Mouse (Mus musculus): Measurements from ENCODE around the gene Magix. TPM values are rescaled to one million over a fixed set of nuclear protein-coding genes. Genes with fewer than 3 reads are reported as not detected.
"Not testable (repeated sequence)": the region's sequence is repeated elsewhere in the genome, so short reads cannot be mapped to it uniquely, and the experiment has no call there.

Gene Magix
- polyA plus RNA-seq (2015; fragmentation: Nextera tagmentation; extraction: Ambion mirVana), result 0.58 and 0.68 TPM in 2 replicates

DNA sequence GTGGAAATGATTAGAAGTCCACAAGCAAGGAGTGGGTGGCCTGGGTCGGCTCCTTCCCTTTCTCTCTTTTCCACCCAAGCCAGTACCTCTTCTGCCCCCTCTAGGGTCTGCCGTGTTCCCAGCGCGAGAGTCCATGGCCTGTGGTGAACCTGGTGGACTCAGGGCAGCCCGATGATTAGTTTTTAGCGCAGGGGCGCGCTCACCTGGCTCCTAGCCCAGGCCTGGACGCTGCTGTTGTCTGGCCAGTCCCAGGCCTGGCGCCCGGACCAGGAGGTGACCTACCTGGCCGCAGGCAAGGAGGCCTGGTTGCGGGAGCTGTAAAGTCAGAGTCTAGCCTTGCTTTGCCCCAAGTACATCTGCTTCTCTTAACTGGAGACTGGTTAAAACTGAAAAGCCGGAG lies at the start of gene Magix:
TSS of gene Magix (minus strand) at position 388 of the 400 bp plus-strand sequence.
- Histone ChIP-seq H3K9me3 (replicated peaks) (no peaks in the 10 kb centered on the region), H3K36me3 (no peaks in the 10 kb centered on the region), H3K27me3 (no peaks in the 10 kb centered on the region), H3K27ac (no peak within 1 kb of the TSS), H3K4me2 (peak within 1 kb of the TSS; percentile 59), H3K4me3 (replicated peaks) (peak within 1 kb of the TSS; percentile 36), H3K9ac (no peak within 1 kb of the TSS), H3K4me1 (no peaks in the 10 kb centered on the region)
- 74% methylated on average over 14 of the region's 14 CpGs for WGBS
- no peak for ATAC-seq (replicated peaks; ENCODE audit: low FRiP score)

DNA sequence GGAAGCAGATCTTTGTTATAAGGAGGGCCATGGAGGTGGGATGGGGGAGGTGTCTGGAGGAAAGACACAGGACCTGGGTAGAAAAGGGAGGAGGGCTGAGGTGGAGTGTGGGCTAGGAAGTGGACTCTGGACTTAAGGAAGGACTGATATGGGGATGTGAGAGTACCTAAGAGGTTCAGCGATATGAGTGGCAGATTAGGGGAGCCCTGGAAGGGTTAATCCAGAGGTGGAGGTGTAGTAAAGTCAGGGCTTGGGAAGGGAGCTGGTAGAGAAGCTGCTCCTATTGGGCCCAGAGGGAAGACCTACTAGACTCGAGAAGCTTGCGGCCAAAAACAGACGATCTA lies 47.8 kb upstream of the Magix start:
- WGBS, result 26% methylated on average over 4 of the region's 4 CpGs
- peak; percentile 34 for ATAC-seq (replicated peaks; ENCODE audit: low FRiP score)
- H3K4me1 ChIP-seq, result 0 out of 2 replicates have a peak, but pooled peaks cover 7% of the 10 kb centered on the region
- H3K9ac ChIP-seq, result peak overlapping the region; percentile 54
- no peak overlapping the region for H3K27ac ChIP-seq
- H3K9me3 ChIP-seq (replicated peaks), result no peaks in the 10 kb centered on the region
- H3K27me3 ChIP-seq, result no peaks in the 10 kb centered on the region
- H3K4me3 ChIP-seq (replicated peaks), result peak overlapping the region; percentile 56
- peak overlapping the region; percentile 58 for H3K4me2 ChIP-seq
- H3K36me3 ChIP-seq, result peaks cover 23% of the 10 kb centered on the region

DNA sequence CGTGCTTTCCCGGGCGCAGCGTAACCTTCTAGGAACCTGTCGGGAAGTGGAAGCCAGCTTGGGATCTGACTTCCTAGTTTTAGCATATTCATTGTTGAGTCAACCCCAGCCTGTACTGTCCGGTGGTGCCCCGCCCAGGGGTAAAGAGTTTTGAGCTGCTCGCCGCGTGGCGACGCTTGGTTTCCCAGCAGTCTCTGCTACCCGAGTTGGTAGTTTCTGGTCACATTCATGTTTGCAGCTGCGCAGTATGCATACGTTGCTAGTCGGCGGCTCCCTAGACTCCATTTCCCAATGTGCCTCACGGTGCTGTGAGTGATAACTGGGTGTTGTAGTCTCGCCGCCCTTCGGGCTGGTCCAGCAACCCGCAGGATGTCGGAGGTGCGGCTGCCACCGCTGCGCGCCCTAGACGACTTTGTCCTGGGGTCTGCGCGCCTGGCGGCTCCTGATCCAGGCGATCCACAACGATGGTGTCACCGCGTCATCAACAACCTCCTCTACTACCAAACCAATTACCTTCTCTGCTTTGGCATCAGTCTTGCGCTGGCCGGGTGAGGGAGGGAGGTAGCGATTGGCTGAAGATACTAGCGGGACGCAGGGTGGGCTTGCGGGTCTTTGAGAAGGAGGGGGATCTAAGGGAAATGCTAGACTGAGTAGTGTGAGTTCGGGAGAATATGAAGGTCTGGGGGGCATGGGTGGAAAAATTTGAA lies 47.3 kb upstream of the Magix start, which contains the start of gene Praf2:
TSS of gene Praf2 (plus strand) at position 225 of the 707 bp plus-strand sequence.
- H3K36me3 ChIP-seq, result peaks cover 23% of the 10 kb centered on the region
- H3K27me3 ChIP-seq, result no peaks in the 10 kb centered on the region
- WGBS, result 21% methylated on average over 42 of the region's 42 CpGs
- H3K27ac ChIP-seq, result peak within 1 kb of the TSS; percentile 72
- peak within 1 kb of the TSS; percentile 56 for H3K4me3 ChIP-seq (replicated peaks)
- 0 out of 2 replicates have a peak, but pooled peaks cover 7% of the 10 kb centered on the region for H3K4me1 ChIP-seq
- ATAC-seq (replicated peaks; ENCODE audit: low FRiP score), result peak; percentile 95
- no peaks in the 10 kb centered on the region for H3K9me3 ChIP-seq (replicated peaks)
- H3K4me2 ChIP-seq, result peak within 1 kb of the TSS; percentile 58
- peak within 1 kb of the TSS; percentile 54 for H3K9ac ChIP-seq

DNA sequence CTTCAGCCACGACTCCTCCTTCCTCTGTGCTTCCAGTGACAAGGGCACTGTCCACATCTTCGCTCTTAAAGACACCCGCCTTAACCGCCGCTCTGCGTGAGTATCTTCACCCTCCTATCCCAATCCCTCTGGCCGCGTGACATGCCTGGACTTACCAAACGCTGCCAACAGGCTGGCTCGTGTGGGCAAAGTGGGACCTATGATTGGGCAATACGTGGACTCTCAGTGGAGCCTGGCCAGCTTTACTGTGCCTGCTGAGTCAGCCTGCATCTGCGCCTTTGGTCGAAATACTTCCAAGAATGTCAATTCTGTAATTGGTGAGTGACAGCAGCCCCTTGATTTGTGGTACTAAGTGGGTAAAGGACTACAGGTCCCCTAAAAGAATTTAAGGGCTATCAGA lies 46.1 kb upstream of the Magix start:
- no peak overlapping the region for H3K27ac ChIP-seq
- ATAC-seq (replicated peaks; ENCODE audit: low FRiP score), result no peak
- WGBS, result 92% methylated on average over 13 of the region's 13 CpGs
- H3K9me3 ChIP-seq (replicated peaks), result no peaks in the 10 kb centered on the region
- no peak overlapping the region for H3K4me3 ChIP-seq (replicated peaks)
- H3K9ac ChIP-seq, result no peak overlapping the region
- H3K36me3 ChIP-seq, result peaks cover 23% of the 10 kb centered on the region
- H3K4me2 ChIP-seq, result no peak overlapping the region
- H3K4me1 ChIP-seq, result peaks cover 13% of the 10 kb centered on the region; the same call in 1 of the 2 replicates
- H3K27me3 ChIP-seq, result no peaks in the 10 kb centered on the region

DNA sequence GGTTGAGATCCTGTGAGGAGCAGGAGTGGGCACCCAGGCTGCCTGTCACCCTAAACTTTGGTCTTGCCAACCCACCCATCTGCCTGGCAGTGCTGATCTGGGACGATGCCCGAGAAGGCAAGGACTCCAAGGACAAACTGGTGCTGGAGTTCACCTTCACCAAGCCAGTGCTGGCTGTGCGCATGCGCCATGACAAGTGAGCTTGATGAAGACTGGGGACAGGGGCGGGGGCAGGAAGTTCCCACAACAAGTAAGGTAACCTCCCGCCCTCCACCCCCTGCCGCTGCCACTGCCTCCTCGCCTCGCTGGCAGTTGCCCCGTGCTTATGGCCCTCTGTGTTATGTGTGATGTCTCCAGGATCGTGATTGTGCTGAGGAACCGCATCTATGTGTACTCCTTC lies 44.8 kb upstream of the Magix start:
- H3K4me2 ChIP-seq, result no peak overlapping the region
- WGBS, result 89% methylated on average over 12 of the region's 12 CpGs
- no peak overlapping the region for H3K27ac ChIP-seq
- peaks cover 23% of the 10 kb centered on the region for H3K36me3 ChIP-seq
- peaks cover 13% of the 10 kb centered on the region; the same call in 1 of the 2 replicates for H3K4me1 ChIP-seq
- no peaks in the 10 kb centered on the region for H3K9me3 ChIP-seq (replicated peaks)
- H3K9ac ChIP-seq, result no peak overlapping the region
- no peaks in the 10 kb centered on the region for H3K27me3 ChIP-seq
- H3K4me3 ChIP-seq (replicated peaks), result no peak overlapping the region
- no peak for ATAC-seq (replicated peaks; ENCODE audit: low FRiP score)

DNA sequence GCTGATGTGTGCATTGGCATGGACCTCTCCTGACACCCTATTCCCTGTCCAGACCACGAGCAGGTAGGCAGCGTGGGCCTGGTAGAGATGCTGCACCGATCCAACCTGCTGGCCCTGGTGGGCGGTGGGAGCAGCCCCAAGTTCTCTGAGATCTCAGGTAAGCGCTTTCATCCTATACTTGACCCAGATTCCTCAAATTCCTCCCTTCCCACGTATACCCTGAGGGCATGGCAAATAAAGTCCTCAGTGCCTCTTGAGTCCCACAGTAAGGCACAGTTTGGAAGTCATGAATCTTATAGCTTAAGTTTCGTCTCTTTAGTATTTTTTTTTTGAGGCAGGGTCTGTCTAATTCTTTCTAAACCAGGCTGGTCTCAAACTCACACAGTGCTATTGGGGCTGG lies 43.1 kb upstream of the Magix start:
- Histone ChIP-seq H3K9ac (no peak overlapping the region), H3K27ac (no peak overlapping the region), H3K36me3 (peaks cover 23% of the 10 kb centered on the region), H3K9me3 (replicated peaks) (no peaks in the 10 kb centered on the region), H3K4me1 (peaks cover 9% of the 10 kb centered on the region; the same call in 1 of the 2 replicates), H3K4me3 (replicated peaks) (no peak overlapping the region), H3K4me2 (no peak overlapping the region), H3K27me3 (no peaks in the 10 kb centered on the region)
- WGBS, result 81% methylated on average over 7 of the region's 7 CpGs
- no peak for ATAC-seq (replicated peaks; ENCODE audit: low FRiP score)

DNA sequence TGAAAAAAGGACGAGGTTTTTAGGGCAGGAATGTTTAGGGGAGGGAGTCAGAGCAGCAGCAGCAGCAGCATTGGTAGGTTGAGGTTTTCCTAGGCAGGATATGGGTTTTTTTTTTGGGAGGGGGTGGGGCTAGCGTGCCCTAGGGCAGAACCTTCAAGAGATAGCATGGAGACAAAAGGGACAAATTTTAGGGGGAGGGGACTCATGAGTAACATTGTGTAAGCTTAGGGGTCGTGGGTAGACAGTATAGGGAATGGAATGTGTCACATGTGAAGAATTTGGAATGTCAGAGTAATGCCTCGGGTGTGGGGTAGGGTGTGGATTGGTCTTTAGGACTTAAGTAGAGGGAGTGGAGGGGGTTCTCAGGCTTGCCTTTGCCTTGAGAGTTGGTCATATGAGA lies 41.6 kb upstream of the Magix start:
- H3K27ac ChIP-seq, result no peak overlapping the region
- ATAC-seq (replicated peaks; ENCODE audit: low FRiP score), result no peak
- H3K9ac ChIP-seq, result peak overlapping the region; percentile 52
- WGBS, result 21% methylated on average over 4 of the region's 4 CpGs
- peaks cover 6% of the 10 kb centered on the region; the same call in 1 of the 2 replicates for H3K4me1 ChIP-seq
- peaks cover 23% of the 10 kb centered on the region for H3K36me3 ChIP-seq
- H3K4me3 ChIP-seq (replicated peaks), result peak overlapping the region; percentile 62
- H3K9me3 ChIP-seq (replicated peaks), result no peaks in the 10 kb centered on the region
- H3K27me3 ChIP-seq, result no peaks in the 10 kb centered on the region
- H3K4me2 ChIP-seq, result peak overlapping the region; percentile 65

DNA sequence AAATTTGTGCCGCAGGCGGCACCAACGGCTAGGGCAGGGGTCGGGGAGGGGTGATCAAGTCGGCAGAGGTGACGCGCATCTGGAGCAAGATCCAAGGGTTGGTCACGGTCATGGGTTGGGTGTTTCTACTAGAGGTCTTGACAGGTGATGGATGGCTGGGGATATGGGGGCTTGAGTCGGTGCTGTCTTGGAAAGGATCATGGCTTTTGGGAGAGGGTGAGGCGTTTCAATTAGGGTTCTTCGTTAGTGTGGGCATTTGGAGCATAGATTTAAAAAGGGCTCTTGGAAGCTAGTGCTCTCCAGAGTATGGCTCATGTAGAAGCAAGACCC lies 41.2 kb upstream of the Magix start:
- peak overlapping the region; percentile 62 for H3K4me3 ChIP-seq (replicated peaks)
- peaks cover 23% of the 10 kb centered on the region for H3K36me3 ChIP-seq
- peak overlapping the region; percentile 96; the same call in 1 of the 2 replicates for H3K27ac ChIP-seq
- ATAC-seq (replicated peaks; ENCODE audit: low FRiP score), result no peak; the same call in 1 of the 2 replicates
- no peaks in the 10 kb centered on the region for H3K27me3 ChIP-seq
- H3K9ac ChIP-seq, result peak overlapping the region; percentile 52
- no peaks in the 10 kb centered on the region for H3K9me3 ChIP-seq (replicated peaks)
- H3K4me1 ChIP-seq, result peaks cover 6% of the 10 kb centered on the region; the same call in 1 of the 2 replicates
- peak overlapping the region; percentile 65 for H3K4me2 ChIP-seq
- 22% methylated on average over 11 of the region's 11 CpGs for WGBS

DNA sequence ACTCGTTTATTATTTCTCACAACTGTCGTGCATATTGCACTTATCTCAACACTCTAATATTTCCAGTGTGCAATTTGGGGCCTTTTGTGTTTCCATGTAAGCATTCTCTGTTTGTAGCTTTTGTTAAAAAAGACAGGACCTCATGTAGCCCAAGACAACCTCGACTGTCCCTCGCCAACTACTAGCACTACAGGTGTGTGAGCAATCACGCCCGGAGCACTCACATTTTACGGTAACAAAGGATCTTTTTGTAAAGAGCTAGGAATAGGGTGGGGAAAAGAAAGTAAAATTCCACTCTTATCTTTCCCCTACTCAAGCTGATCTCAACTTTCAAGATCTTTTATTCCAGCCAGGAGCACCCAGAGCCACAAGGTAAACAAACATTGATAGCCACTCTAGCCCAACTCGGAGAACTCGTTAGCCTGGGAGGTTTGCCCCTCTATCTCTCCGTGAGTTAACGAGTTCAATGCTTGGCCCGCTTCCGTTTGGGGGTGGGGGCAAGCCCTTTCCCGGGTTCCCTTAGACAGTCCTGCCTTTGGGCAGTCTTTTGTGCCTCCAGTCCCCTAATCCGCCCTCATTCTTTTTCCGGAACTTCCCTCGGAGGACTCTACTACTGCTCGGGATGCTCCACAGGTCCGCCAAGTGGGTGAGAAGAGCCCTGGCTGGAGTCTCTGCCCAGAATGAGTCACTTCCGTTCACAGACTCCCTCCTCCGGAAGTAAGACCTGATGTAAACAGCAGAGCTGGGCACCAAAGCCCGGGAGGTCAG lies 40.6 kb upstream of the Magix start, which contains the start of gene Gm45208:
TSS of gene Gm45208 (plus strand) at position 732 of the 768 bp plus-strand sequence.
- H3K27ac ChIP-seq, result peak within 1 kb of the TSS; percentile 96
- H3K4me3 ChIP-seq (replicated peaks), result peak within 1 kb of the TSS; percentile 62
- no peaks in the 10 kb centered on the region for H3K27me3 ChIP-seq
- peaks cover 6% of the 10 kb centered on the region; the same call in 1 of the 2 replicates for H3K4me1 ChIP-seq
- ATAC-seq (replicated peaks; ENCODE audit: low FRiP score), result peak; percentile 87
- 24% methylated on average over 22 of the region's 22 CpGs for WGBS
- peak within 1 kb of the TSS; percentile 52 for H3K9ac ChIP-seq
- H3K4me2 ChIP-seq, result peak within 1 kb of the TSS; percentile 65
- peaks cover 17% of the 10 kb centered on the region for H3K36me3 ChIP-seq
- no peaks in the 10 kb centered on the region for H3K9me3 ChIP-seq (replicated peaks)

DNA sequence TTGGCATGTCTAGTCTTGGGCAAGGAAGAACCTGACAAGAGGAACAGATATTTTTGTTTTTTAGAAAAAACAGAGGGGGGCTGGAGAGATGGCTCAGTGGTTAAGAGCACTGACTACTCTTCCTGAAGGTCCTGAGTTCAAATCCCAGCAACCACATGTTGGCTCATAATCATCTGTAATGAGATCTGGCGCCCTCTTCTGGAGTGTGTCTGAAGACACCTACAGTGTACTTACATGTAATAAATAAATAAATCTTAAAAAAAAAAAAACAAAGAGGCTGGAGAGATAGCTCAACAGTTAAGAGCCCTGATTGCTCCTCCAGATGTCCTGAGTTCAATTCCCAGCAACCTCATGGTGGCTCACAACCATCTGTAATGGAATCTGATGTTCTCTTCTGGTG lies 35.0 kb upstream of the Magix start:
- not testable (repeated sequence) for H3K4me1 ChIP-seq; H3K36me3 ChIP-seq; H3K4me3 ChIP-seq (replicated peaks); H3K9me3 ChIP-seq (replicated peaks); H3K27ac ChIP-seq; ATAC-seq (replicated peaks; ENCODE audit: low FRiP score); H3K4me2 ChIP-seq; H3K27me3 ChIP-seq; H3K9ac ChIP-seq
- 44% methylated on average over 1 of the region's 1 CpGs for WGBS

DNA sequence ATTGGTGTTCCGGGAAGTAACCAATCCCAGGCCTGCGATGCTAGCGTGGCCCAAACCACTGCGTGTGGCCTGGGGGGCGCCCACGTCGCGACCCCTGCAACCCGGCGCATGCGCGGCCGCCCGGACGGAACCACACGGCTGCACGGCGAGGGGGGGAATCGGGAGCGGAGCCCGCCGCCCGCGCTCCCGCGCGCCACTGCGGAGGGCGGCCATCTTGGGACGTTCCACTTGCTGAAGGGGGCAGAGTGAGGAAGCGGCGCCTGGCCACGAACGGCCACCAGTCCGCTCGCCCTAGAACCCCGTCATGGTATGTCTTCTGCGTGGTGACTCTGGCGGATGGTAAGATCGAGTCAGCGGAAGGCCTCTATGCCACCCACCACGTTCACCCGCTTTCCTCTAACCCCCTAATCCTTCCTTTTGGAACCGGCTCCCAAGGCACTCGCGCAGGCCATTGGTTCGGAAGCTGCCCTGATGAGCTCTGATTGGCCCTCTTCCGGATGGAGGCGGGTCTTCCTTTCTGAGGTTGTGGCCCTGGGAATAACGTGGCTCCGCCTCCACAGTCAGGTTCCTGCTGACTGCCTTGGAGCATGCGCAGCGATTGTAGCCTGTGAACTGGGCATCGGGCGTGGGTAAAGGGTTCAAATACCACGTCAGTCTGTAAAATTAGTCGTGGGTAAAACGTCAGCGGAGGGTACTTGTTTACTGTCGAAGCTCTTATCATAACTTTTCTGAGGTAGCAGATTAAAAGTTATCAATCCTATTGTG lies 33.3 kb upstream of the Magix start, which contains the start of gene Wdr45:
TSS of gene Wdr45 (plus strand) at position 199 of the 765 bp plus-strand sequence.
- ATAC-seq (replicated peaks; ENCODE audit: low FRiP score), result peak; percentile 97
- H3K27me3 ChIP-seq; H3K36me3 ChIP-seq; H3K9me3 ChIP-seq (replicated peaks); H3K4me1 ChIP-seq: not testable (repeated sequence)
- peak within 1 kb of the TSS; percentile 56 for H3K4me2 ChIP-seq
- 20% methylated on average over 47 of the region's 60 CpGs for WGBS
- H3K27ac ChIP-seq, result 0 out of 2 replicates have a peak within 1 kb of the TSS, but pooled peaks have one; percentile 41
- H3K4me3 ChIP-seq (replicated peaks), result peak within 1 kb of the TSS; percentile 42
- H3K9ac ChIP-seq, result peak within 1 kb of the TSS; percentile 26; the same call in 1 of the 2 replicates
